Mouse (Mus musculus): ENCODE measurements around the gene B4galt7. TPM values are rescaled to one million over a fixed set of nuclear protein-coding genes. Genes with fewer than 3 reads are reported as not detected.

Gene B4galt7
- polyA plus RNA-seq, 1 experiment from 2014 or later = 6.4 TPM

DNA sequence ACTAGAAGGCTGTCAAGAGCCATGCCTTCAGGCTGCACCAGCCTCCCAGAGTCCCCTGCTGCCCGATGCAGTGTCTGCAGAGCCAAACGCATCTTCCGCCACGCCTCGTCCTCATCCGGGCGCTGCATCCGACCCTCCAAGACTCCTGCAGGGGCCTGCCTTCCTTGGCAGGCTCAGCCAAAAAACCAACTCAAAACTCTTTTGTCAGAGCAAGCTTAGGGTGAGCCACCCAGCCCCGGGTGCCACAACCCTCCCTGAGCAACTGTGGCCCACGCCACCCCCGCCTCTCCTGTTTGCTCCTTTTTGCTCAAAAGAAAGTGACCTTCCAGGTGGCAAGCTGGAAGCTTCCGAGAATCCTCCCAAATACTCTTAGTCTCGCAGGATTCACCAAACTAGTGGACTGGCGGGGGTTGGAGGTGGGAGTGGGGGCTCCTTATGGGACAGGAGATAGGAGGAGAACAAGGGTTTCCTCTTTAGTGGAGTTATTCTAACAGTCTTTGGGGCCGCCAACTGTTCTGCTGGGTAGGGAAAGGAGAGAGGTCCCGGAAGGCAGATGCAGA, 29.9 kb upstream of the B4galt7 start:
- Histone ChIP-seq H3K4me1 (ENCODE audit: insufficient read depth) (peaks cover 16% of the 10 kb centered on the region), H3K27me3 (ENCODE audit: insufficient read depth, low read length) (no peaks in the 10 kb centered on the region), H3K4me3 (ENCODE audit: low read depth, low read length) (peak overlapping the region; percentile 95), H3K9me3 (ENCODE audit: low read length) (no peaks in the 10 kb centered on the region), H3K36me3 (replicated peaks; ENCODE audit: insufficient read depth, low read length) (peaks cover 10% of the 10 kb centered on the region; the same call in 1 of the 2 replicates), H3K9ac (replicated peaks) (peak overlapping the region; percentile 98), H3K4me2 (ENCODE audit: low read depth, low read length) (peak overlapping the region; percentile 84), H3K27ac (ENCODE audit: low read depth) (0 out of 2 replicates have a peak overlapping the region, but pooled peaks have one; percentile 1)
- 26% methylated on average over 16 of the region's 16 CpGs for WGBS (ENCODE audit: insufficient replicate concordance)
- DNase-seq (peak; percentile 18), ATAC-seq (no peak)
- peak; percentile 10; the same call in 1 of the 2 replicates for TF ChIP-seq CTCF (IDR thresholded peaks at IDR 0.05; ENCODE audit: low read depth)
- TF ChIP-seq EP300 (IDR thresholded peaks at IDR 0.05; ENCODE audit: low read depth) = no peak

GRCm38 (mm10) chr13:55570286-55570973, 29.3 kb upstream of the B4galt7 start:
- peak; percentile 63 for DNase-seq

DNA sequence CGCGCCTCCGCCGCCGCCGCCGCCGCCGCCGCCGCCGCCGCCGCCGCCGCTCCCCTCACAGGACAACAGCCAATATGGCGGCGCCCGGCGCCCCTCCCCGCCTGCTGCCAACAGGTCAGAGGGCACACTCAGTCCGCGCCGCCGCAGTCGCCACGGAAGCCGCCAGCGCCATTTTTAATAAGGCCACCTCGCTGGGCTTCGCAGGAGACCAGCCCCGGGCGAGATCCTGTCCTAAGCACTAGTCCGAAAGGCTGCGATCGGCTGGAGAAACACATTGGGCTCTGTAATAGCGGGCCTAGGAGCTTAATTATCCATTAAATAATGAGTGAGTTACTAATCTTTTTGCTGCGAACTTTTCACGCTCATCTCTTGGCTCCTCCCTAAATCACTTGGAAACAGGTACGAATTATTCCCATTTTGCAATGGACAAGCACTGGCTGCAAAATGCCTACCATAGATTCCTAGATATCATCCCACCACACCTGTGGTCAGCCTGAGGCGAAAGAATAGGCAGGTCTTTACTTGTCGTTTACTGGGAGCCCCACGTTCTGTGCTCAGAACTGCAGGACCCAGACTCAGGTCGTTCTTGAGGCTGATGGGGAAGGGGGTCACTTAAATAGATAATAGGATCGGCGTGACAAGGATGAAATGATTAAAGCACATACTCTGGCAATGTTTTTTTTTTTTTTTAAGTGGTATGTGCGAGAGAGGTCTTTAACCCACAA, 28.5 kb upstream of the B4galt7 start, which contains the start of gene Fam193b:
Gene Fam193b (minus strand): TSS at position 94 of the 725 bp plus-strand sequence.
- H3K27ac ChIP-seq (ENCODE audit: low read depth) = peak within 1 kb of the TSS; percentile 87
- H3K36me3 ChIP-seq (replicated peaks; ENCODE audit: insufficient read depth, low read length) = 0 out of 2 replicates have a peak, but pooled peaks cover 8% of the 10 kb centered on the region
- peak within 1 kb of the TSS; percentile 84 for H3K4me2 ChIP-seq (ENCODE audit: low read depth, low read length)
- peak within 1 kb of the TSS; percentile 95 for H3K4me3 ChIP-seq (ENCODE audit: low read depth, low read length)
- peak within 1 kb of the TSS; percentile 98 for H3K9ac ChIP-seq (replicated peaks)
- TF ChIP-seq EP300 (IDR thresholded peaks at IDR 0.05; ENCODE audit: low read depth) (no peak), CTCF (IDR thresholded peaks at IDR 0.05; ENCODE audit: low read depth) (no peak)
- DNase-seq (peak; percentile 96), ATAC-seq (peak; percentile 97)
- H3K27me3 ChIP-seq (ENCODE audit: insufficient read depth, low read length) = no peaks in the 10 kb centered on the region
- H3K9me3 ChIP-seq (ENCODE audit: low read length) = no peaks in the 10 kb centered on the region
- WGBS (ENCODE audit: insufficient replicate concordance) = 3% methylated on average over 44 of the region's 47 CpGs
- peaks cover 16% of the 10 kb centered on the region for H3K4me1 ChIP-seq (ENCODE audit: insufficient read depth)

More at GRCm38 (mm10) chr13:55570286-55570973, 29.3 kb upstream of the B4galt7 start:
- Histone ChIP-seq H3K4me3 (ENCODE audit: low read depth, low read length) (peak overlapping the region; percentile 95), H3K4me1 (ENCODE audit: insufficient read depth) (peaks cover 16% of the 10 kb centered on the region), H3K27ac (ENCODE audit: low read depth) (peak overlapping the region; percentile 87), H3K36me3 (replicated peaks; ENCODE audit: insufficient read depth, low read length) (peaks cover 10% of the 10 kb centered on the region; the same call in 1 of the 2 replicates), H3K4me2 (ENCODE audit: low read depth, low read length) (peak overlapping the region; percentile 84), H3K27me3 (ENCODE audit: insufficient read depth, low read length) (no peaks in the 10 kb centered on the region), H3K9me3 (ENCODE audit: low read length) (no peaks in the 10 kb centered on the region), H3K9ac (replicated peaks) (peak overlapping the region; percentile 98)
- no peak for TF ChIP-seq EP300 (IDR thresholded peaks at IDR 0.05; ENCODE audit: low read depth)
- TF ChIP-seq CTCF (IDR thresholded peaks at IDR 0.05; ENCODE audit: low read depth) = no peak
- WGBS (ENCODE audit: insufficient replicate concordance) = 1% methylated on average over 33 of the region's 47 CpGs
- peak; percentile 68 for ATAC-seq

- no peak for ATAC-seq
- no peak for DNase-seq
- H3K4me1 ChIP-seq (ENCODE audit: insufficient read depth) = peaks cover 16% of the 10 kb centered on the region
- H3K9me3 ChIP-seq (ENCODE audit: low read length) = no peaks in the 10 kb centered on the region
- 0 out of 2 replicates have a peak, but pooled peaks cover 5% of the 10 kb centered on the region for H3K36me3 ChIP-seq (replicated peaks; ENCODE audit: insufficient read depth, low read length)
- 50% methylated on average over 2 of the region's 2 CpGs for WGBS (ENCODE audit: insufficient replicate concordance)
- H3K27me3 ChIP-seq (ENCODE audit: insufficient read depth, low read length) = no peaks in the 10 kb centered on the region
- H3K4me2 ChIP-seq (ENCODE audit: low read depth, low read length) = peak overlapping the region; percentile 84
- no peak overlapping the region for H3K9ac ChIP-seq (replicated peaks)
- TF ChIP-seq EP300 (IDR thresholded peaks at IDR 0.05; ENCODE audit: low read depth) (no peak), CTCF (IDR thresholded peaks at IDR 0.05; ENCODE audit: low read depth) (no peak)
- no peak overlapping the region for H3K4me3 ChIP-seq (ENCODE audit: low read depth, low read length)
- no peak overlapping the region for H3K27ac ChIP-seq (ENCODE audit: low read depth)
Measured at GRCm38 (mm10) chr13:55571977-55572376, 27.7 kb upstream of the B4galt7 start.

DNA sequence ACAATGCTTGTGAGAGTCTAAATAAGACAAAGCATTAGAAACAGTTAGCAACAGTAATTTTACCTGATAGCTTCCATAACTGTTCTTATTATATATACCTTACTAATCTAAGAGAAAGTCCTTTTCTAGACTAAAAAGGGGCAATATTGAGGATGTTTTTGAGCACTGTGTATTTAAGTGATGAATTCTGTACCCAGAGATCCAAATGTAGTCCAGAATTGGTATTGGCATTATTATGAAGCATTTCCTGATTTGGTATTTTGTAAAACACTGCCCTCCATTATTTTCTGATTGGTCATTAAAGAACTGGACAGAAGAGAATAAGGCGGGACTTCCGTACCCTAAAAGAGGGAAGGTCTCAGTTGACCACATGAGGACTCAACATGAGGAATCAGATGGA, 26.3 kb upstream of the B4galt7 start, which contains the start of gene Tmed9:
Gene Tmed9 (plus strand): TSS at position 301 of the 400 bp plus-strand sequence.
- DNase-seq (no peak), ATAC-seq (no peak)
- Histone ChIP-seq H3K4me1 (ENCODE audit: insufficient read depth) (peaks cover 16% of the 10 kb centered on the region), H3K9me3 (ENCODE audit: low read length) (no peaks in the 10 kb centered on the region), H3K36me3 (replicated peaks; ENCODE audit: insufficient read depth, low read length) (no peaks in the 10 kb centered on the region), H3K27me3 (ENCODE audit: insufficient read depth, low read length) (no peaks in the 10 kb centered on the region), H3K9ac (replicated peaks) (no peak within 1 kb of the TSS), H3K27ac (ENCODE audit: low read depth) (no peak within 1 kb of the TSS), H3K4me3 (ENCODE audit: low read depth, low read length) (no peak within 1 kb of the TSS), H3K4me2 (ENCODE audit: low read depth, low read length) (no peak within 1 kb of the TSS)
- no peak for TF ChIP-seq CTCF (IDR thresholded peaks at IDR 0.05; ENCODE audit: low read depth)
- TF ChIP-seq EP300 (IDR thresholded peaks at IDR 0.05; ENCODE audit: low read depth) = no peak
- WGBS (ENCODE audit: insufficient replicate concordance) = 93% methylated on average over 2 of the region's 2 CpGs

- TF ChIP-seq CTCF (IDR thresholded peaks at IDR 0.05; ENCODE audit: low read depth) (no peak), EP300 (IDR thresholded peaks at IDR 0.05; ENCODE audit: low read depth) (no peak)
- Histone ChIP-seq H3K4me2 (ENCODE audit: low read depth, low read length) (no peak overlapping the region), H3K27me3 (ENCODE audit: insufficient read depth, low read length) (no peaks in the 10 kb centered on the region), H3K27ac (ENCODE audit: low read depth) (no peak overlapping the region), H3K4me3 (ENCODE audit: low read depth, low read length) (no peak overlapping the region), H3K9ac (replicated peaks) (no peak overlapping the region), H3K36me3 (replicated peaks; ENCODE audit: insufficient read depth, low read length) (no peaks in the 10 kb centered on the region), H3K4me1 (ENCODE audit: insufficient read depth) (peaks cover 13% of the 10 kb centered on the region), H3K9me3 (ENCODE audit: low read length) (no peaks in the 10 kb centered on the region)
- ATAC-seq (no peak), DNase-seq (no peak)
- 72% methylated on average over 5 of the region's 5 CpGs for WGBS (ENCODE audit: insufficient replicate concordance)
Measured at GRCm38 (mm10) chr13:55574321-55574720, 25.4 kb upstream of the B4galt7 start.
